ENCODE assay signal across 15 mouse cellular contexts in the genomic region with DNA sequence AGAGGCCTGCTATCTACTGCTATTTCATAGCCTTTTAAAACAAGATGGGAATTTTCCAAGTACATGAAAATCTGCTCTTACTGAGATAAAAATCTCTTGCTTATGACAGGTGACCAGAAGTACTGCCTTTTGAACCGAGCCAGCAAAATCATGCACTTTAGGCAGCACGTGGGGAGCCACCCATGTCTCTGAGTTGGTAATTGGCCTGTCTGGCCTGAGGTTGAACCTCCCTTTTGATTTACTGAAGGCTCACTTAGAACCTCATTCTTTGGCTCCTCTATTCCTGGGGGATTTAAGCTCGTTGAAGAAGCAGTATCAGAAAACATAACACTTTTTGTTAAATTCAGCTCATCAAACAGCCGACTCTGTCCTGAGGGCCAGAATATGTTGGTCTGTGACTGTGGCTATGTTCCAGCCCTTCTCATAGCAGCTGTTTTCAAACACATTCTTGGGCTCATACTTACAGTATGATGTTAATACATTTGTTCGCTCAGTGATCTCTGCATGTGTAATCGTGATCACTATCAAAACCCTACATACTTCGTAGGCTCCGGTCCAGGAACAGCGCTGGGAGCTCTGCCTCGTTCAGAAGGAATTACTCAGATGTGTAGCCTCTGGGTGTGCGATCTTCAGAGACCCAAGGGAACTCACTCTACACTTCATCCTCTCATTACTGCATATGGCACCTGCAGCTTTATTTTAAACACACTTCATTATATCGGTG.
DNase-seq lines count a peak whose midpoint lies in the region; ATAC-seq lines count a peak whose summit lies in the region.
"Had no signal": no experiment of that assay in that cellular context is flagged by ENCODE, and none has a peak within 500 bp of the region (broad histone marks: within the 10 kb centered on the region; RNA-seq: fewer than 3 reads in every experiment).

No protein-coding gene starts in this region.

- H3K27ac ChIP-seq in heart, embryonic 12.5 days (ENCODE audit: poor library complexity, severe bottlenecking), result no peak overlapping the region
- H3K27ac ChIP-seq in lung, embryonic 15.5 days, result peak overlapping the region; percentile 48
- no peak overlapping the region for H3K27ac ChIP-seq in hindbrain, embryonic 16.5 days (ENCODE audit: low read depth, low read length)
- H3K27ac ChIP-seq: neural tube, embryonic 12.5 days had no signal

- 75% methylated on average over 12 of the region's 12 CpGs for WGBS in heart, embryonic 12.5 days
- WGBS in lung, embryonic 15.5 days, result 39% methylated on average over 12 of the region's 12 CpGs
- WGBS in hindbrain, embryonic 16.5 days, result 68% methylated on average over 12 of the region's 12 CpGs

- no peak overlapping the region for H3K4me3 ChIP-seq in heart, embryonic 12.5 days
- H3K4me3 ChIP-seq in lung, embryonic 15.5 days, result no peak overlapping the region
- H3K4me3 ChIP-seq in hindbrain, embryonic 16.5 days (ENCODE audit: low read length), result no peak overlapping the region
- H3K4me3 ChIP-seq: erythroblast, embryonic 14.5 days; neural tube, embryonic 12.5 days had no signal

- no peak for ATAC-seq in heart, embryonic 12.5 days (ENCODE audit: insufficient number of reproducible peaks, low FRiP score)
- peak; percentile 86 for ATAC-seq in lung, embryonic 15.5 days (ENCODE audit: borderline replicate concordance, extremely low read depth, low FRiP score, low TSS enrichment)
- no peak for ATAC-seq in hindbrain, embryonic 16.5 days

- H3K27me3 ChIP-seq in heart, embryonic 12.5 days (replicated peaks), result no peaks in the 10 kb centered on the region
- H3K27me3 ChIP-seq in lung, embryonic 15.5 days, result no peaks in the 10 kb centered on the region
- H3K27me3 ChIP-seq in hindbrain, embryonic 16.5 days (replicated peaks; ENCODE audit: control insufficient read depth, insufficient read depth, low read length), result no peaks in the 10 kb centered on the region
- H3K27me3 ChIP-seq: neural tube, embryonic 12.5 days had no signal

- no peaks in the 10 kb centered on the region for H3K36me3 ChIP-seq in heart, embryonic 12.5 days
- H3K36me3 ChIP-seq in lung, embryonic 15.5 days, result no peaks in the 10 kb centered on the region
- H3K36me3 ChIP-seq in hindbrain, embryonic 16.5 days (ENCODE audit: control insufficient read depth, insufficient read depth, low read length), result no peaks in the 10 kb centered on the region
- H3K36me3 ChIP-seq: neural tube, embryonic 12.5 days had no signal

- DNase-seq in heart, postnatal 4 days, result peak; percentile 15
- DNase-seq in lung, postnatal 25 days (ENCODE audit: low spot score), result no peak
- peak; percentile 21 for DNase-seq in gastrocnemius, adult 18-20 months (ENCODE audit: low spot score)
- peak; percentile 10 for DNase-seq in lung, postnatal 36 days
- no peak for DNase-seq in spleen, adult 12 weeks (ENCODE audit: low spot score)
- DNase-seq: adrenal gland, postnatal 36 days; layer of hippocampus, postnatal 36 days; retina, postnatal 1 day; thymus, adult 18-20 months had no signal

- no peaks in the 10 kb centered on the region for H3K4me1 ChIP-seq in heart, embryonic 12.5 days (replicated peaks)
- peaks cover 14% of the 10 kb centered on the region; the same call in 1 of the 2 replicates for H3K4me1 ChIP-seq in lung, embryonic 15.5 days
- no peaks in the 10 kb centered on the region for H3K4me1 ChIP-seq in hindbrain, embryonic 16.5 days (ENCODE audit: control insufficient read depth, insufficient read depth, low read depth, low read length)
- H3K4me1 ChIP-seq: neural tube, embryonic 12.5 days had no signal

- no peaks in the 10 kb centered on the region; the same call in 1 of the 2 replicates for H3K9me3 ChIP-seq in heart, embryonic 12.5 days (replicated peaks)
- H3K9me3 ChIP-seq in lung, embryonic 15.5 days, result no peaks in the 10 kb centered on the region
- H3K9me3 ChIP-seq in hindbrain, embryonic 16.5 days (ENCODE audit: control insufficient read depth, low read length), result no peaks in the 10 kb centered on the region
- H3K9me3 ChIP-seq: neural tube, embryonic 12.5 days had no signal

- H3K4me2 ChIP-seq in heart, embryonic 12.5 days, result no peak overlapping the region
- no peak overlapping the region for H3K4me2 ChIP-seq in lung, embryonic 15.5 days
- H3K4me2 ChIP-seq in hindbrain, embryonic 16.5 days (ENCODE audit: low read length), result no peak overlapping the region
- H3K4me2 ChIP-seq: liver, embryonic 11.5 days; neural tube, embryonic 12.5 days had no signal

- no peak overlapping the region for H3K9ac ChIP-seq in heart, embryonic 12.5 days
- H3K9ac ChIP-seq in lung, embryonic 15.5 days, result no peak overlapping the region
- no peak overlapping the region for H3K9ac ChIP-seq in hindbrain, embryonic 16.5 days (ENCODE audit: low read depth, low read length)
- H3K9ac ChIP-seq: neural tube, embryonic 12.5 days had no signal

Comparison
In these comparisons a context has a peak if more than half of its experiments do, and no peak if none do; other contexts are left out.
1. DNase-seq: peak in heart, postnatal 4 days (single experiment), gastrocnemius, adult 18-20 months (single experiment) and lung, postnatal 36 days (single experiment); none in lung, postnatal 25 days (single experiment) and spleen, adult 12 weeks (single experiment).